Mouse (Mus musculus) E14TG2a.4 (cell line): ENCODE measurements around the gene Igfbp4.

Experiments used
- CTCF ChIP-seq: conservative IDR thresholded peaks from 2 replicates; pipeline ENCODE4 v1.5.1; 2014; ENCODE audit warnings: low read length
- POU5F1 ChIP-seq: IDR thresholded peaks from 2 replicates; pipeline ENCODE4 v1.6.1; 2014; ENCODE audit warnings: low read length, borderline replicate concordance

DNA sequence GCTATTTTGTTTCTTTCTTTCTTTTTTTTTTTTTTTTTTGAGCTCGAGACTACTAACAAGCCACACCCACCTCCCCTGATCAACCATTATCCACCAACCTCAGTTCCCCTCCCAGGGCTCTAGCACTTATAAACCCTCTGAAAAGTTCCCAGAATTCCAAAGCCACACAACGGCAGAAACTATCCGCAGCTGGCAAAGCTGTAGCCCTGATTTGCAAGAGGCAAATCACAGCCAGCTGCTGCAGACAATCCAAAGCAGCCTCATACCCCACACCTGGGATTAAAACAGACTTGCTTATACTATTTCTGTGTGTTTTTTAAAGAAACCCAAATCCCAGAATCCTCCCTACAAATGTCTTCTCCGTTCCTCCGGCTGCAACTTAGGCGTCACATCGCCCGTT is 36.8 kb downstream of the Igfbp4 start:
- TF ChIP-seq CTCF: no peak
- TF ChIP-seq POU5F1: no peak
